Mouse (Mus musculus) stomach, embryonic 14.5 days (tissue): ENCODE measurements around the gene Gpr82. TPM values are rescaled to one million over a fixed set of nuclear protein-coding genes. Genes with fewer than 3 reads are reported as not detected.

Experiments
- ATAC-seq: fragments of 200-750 bp; cut with Nextera tagmentation; 2 replicates; pipeline ENCODE4 v1.8.0; 2017; ENCODE audit warnings: low read depth, moderate TSS enrichment; ENCODE audit not compliant: insufficient number of reproducible peaks, insufficient read depth, low FRiP score
- H3K27ac ChIP-seq: fragments of 300-500 bp; sonication (generic); 2 replicates; pipeline ENCODE4 v1.5.1; 2014; ENCODE audit warnings: mild to moderate bottlenecking, low read length, moderate library complexity, mixed read lengths
- H3K27me3 ChIP-seq: fragments of 300-500 bp; sonication (generic); 2 replicates; pipeline ENCODE4 v1.6.1; 2014; ENCODE audit warnings: low read length, control low read depth, mixed read lengths; ENCODE audit not compliant: control insufficient read depth, insufficient read depth
- H3K36me3 ChIP-seq: fragments of 300-500 bp; sonication (generic); 2 replicates; pipeline ENCODE4 v1.6.1; 2014; ENCODE audit warnings: mild to moderate bottlenecking, control low read depth, low read length, moderate library complexity, mixed read lengths; ENCODE audit not compliant: control insufficient read depth, insufficient read depth
- H3K4me1 ChIP-seq: fragments of 300-500 bp; sonication (generic); 2 replicates; pipeline ENCODE4 v1.6.1; 2014; ENCODE audit warnings: low read length, control low read depth, mixed read lengths; ENCODE audit not compliant: control insufficient read depth, insufficient read depth
- H3K4me2 ChIP-seq: fragments of 300-500 bp; sonication (generic); replicated peaks from 2 replicates; pipeline ENCODE4 v1.6.1; 2014; ENCODE audit warnings: low read depth, low read length, control low read depth
- H3K4me3 ChIP-seq: fragments of 300-500 bp; sonication (generic); 2 replicates; pipeline ENCODE4 v1.5.1; 2014; ENCODE audit warnings: low read depth, low read length, control low read depth
- H3K9ac ChIP-seq: fragments of 300-500 bp; sonication (generic); replicated peaks from 2 replicates; pipeline ENCODE4 v1.6.1; 2014; ENCODE audit warnings: low read depth, mild to moderate bottlenecking, control low read depth, low read length, moderate library complexity, mixed read lengths
- H3K9me3 ChIP-seq: fragments of 300-500 bp; sonication (generic); 2 replicates; pipeline ENCODE4 v1.6.1; 2016; ENCODE audit warnings: low read depth, low read length, control low read depth; ENCODE audit not compliant: control insufficient read depth
- WGBS: fragments of 180-500 bp; shearing (Covaris S2); extraction: QIAGEN DNeasy Blood & Tissue Kit; methylation state at CpG from one replicate; pipeline ENCODE4 v1.1.7; 2014; 5-methylcytosine and 5-hydroxymethylcytosine counted together
- polyA plus RNA-seq: library from polyadenylated mRNA; unstranded; fragments of >200 nt; fragmentation: Nextera tagmentation; extraction: Ambion mirVana; gene quantifications from 2 replicates; pipeline ENCODE4 v1.2.1, GENCODE M21; 2014

The Gpr82 gene
- polyA plus RNA-seq, 1 experiment from 2014 or later: 1.3 TPM

- no peaks in the 10 kb centered on the region for H3K27me3 ChIP-seq
- no peak overlapping the region for H3K4me3 ChIP-seq
- H3K4me2 ChIP-seq: no peak overlapping the region
- no peaks in the 10 kb centered on the region for H3K4me1 ChIP-seq
- ATAC-seq: no peak
- 74% methylated on average over 3 of the region's 3 CpGs for WGBS
- no peak overlapping the region for H3K27ac ChIP-seq
- no peaks in the 10 kb centered on the region for H3K9me3 ChIP-seq
- H3K9ac ChIP-seq: no peak overlapping the region
- H3K36me3 ChIP-seq: no peaks in the 10 kb centered on the region
Observed at GRCm38 (mm10) chrX:13670342-13670741, 9.2 kb downstream of the Gpr82 start.

- ATAC-seq: no peak
Observed at GRCm38 (mm10) chrX:13673001-13673400, 11.8 kb downstream of the Gpr82 start.

DNA sequence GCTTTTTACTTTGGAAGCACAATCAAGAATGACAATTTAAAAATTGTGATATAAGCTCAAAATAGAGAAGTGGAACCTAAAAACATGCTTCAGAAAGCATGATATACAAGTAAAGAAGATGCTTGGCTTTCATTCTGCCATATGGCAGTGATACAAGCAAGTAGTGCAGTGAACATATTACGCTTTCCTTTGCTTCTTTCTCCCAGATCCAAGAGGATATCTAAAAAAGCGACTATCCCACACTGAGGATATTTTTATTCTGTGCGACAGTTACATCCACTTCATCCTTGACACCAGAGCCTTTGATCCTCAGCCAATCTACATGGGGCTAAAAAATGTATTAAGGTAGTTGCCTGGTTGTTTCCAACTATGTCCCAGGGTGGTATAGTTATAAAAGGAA lies 20.6 kb downstream of the Gpr82 start:
- 88% methylated on average over 3 of the region's 3 CpGs for WGBS
- no peaks in the 10 kb centered on the region for H3K4me1 ChIP-seq
- no peaks in the 10 kb centered on the region for H3K27me3 ChIP-seq
- H3K27ac ChIP-seq: no peak overlapping the region
- H3K36me3 ChIP-seq: no peaks in the 10 kb centered on the region
- no peak overlapping the region for H3K9ac ChIP-seq
- ATAC-seq: no peak
- no peaks in the 10 kb centered on the region for H3K9me3 ChIP-seq
- H3K4me2 ChIP-seq: no peak overlapping the region
- H3K4me3 ChIP-seq: no peak overlapping the region

More at GRCm38 (mm10) chrX:13673001-13673400, 11.8 kb downstream of the Gpr82 start:
- no peaks in the 10 kb centered on the region for H3K27me3 ChIP-seq
- H3K4me1 ChIP-seq: no peaks in the 10 kb centered on the region
- H3K4me3 ChIP-seq: no peak overlapping the region
- H3K9me3 ChIP-seq: no peaks in the 10 kb centered on the region
- no peak overlapping the region for H3K9ac ChIP-seq
- 86% methylated on average over 3 of the region's 3 CpGs for WGBS
- no peaks in the 10 kb centered on the region for H3K36me3 ChIP-seq
- no peak overlapping the region for H3K4me2 ChIP-seq
- no peak overlapping the region for H3K27ac ChIP-seq

- WGBS: 77% methylated on average over 1 of the region's 1 CpGs
- ATAC-seq: no peak
- no peak overlapping the region for H3K4me3 ChIP-seq
- no peak overlapping the region for H3K4me2 ChIP-seq
- H3K27me3 ChIP-seq: no peaks in the 10 kb centered on the region
- H3K9me3 ChIP-seq: no peaks in the 10 kb centered on the region
- no peak overlapping the region for H3K27ac ChIP-seq
- no peaks in the 10 kb centered on the region for H3K36me3 ChIP-seq
- no peaks in the 10 kb centered on the region for H3K4me1 ChIP-seq
- H3K9ac ChIP-seq: no peak overlapping the region
Observed at GRCm38 (mm10) chrX:13686589-13686988, 25.4 kb downstream of the Gpr82 start.

DNA sequence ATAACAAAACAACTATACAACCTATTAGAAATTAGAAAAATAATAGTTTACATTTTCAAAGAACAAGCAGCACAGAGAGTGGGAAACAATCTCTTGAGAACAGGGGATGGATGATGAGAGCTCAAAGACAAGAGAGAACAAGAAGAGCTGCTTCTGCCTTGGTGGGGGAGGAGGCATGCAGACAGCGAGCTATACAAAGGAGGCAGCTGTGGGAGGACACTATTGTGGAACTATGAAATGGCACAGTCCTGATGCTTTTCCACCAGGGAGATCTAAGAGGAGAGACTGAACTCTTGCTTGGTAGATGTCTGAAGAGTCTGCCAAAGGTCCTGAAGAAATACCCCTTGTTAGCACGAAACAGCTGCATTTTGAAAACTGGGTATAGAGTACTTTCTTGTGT lies 27.2 kb downstream of the Gpr82 start:
- Histone ChIP-seq H3K27me3 (no peaks in the 10 kb centered on the region), H3K36me3 (no peaks in the 10 kb centered on the region), H3K9ac (no peak overlapping the region), H3K9me3 (no peaks in the 10 kb centered on the region), H3K4me1 (no peaks in the 10 kb centered on the region), H3K27ac (no peak overlapping the region), H3K4me2 (no peak overlapping the region), H3K4me3 (no peak overlapping the region)
- no peak for ATAC-seq
- WGBS: 63% methylated on average over 2 of the region's 2 CpGs

GRCm38 (mm10) chrX:13691865-13692264 lies 30.7 kb downstream of the Gpr82 start:
- no peak overlapping the region for H3K9ac ChIP-seq
- no peaks in the 10 kb centered on the region for H3K36me3 ChIP-seq
- no peaks in the 10 kb centered on the region for H3K27me3 ChIP-seq
- H3K4me2 ChIP-seq: no peak overlapping the region
- no peaks in the 10 kb centered on the region for H3K9me3 ChIP-seq
- H3K4me3 ChIP-seq: no peak overlapping the region
- 86% methylated on average over 4 of the region's 4 CpGs for WGBS
- no peaks in the 10 kb centered on the region for H3K4me1 ChIP-seq
- no peak for ATAC-seq
- no peak overlapping the region for H3K27ac ChIP-seq

DNA sequence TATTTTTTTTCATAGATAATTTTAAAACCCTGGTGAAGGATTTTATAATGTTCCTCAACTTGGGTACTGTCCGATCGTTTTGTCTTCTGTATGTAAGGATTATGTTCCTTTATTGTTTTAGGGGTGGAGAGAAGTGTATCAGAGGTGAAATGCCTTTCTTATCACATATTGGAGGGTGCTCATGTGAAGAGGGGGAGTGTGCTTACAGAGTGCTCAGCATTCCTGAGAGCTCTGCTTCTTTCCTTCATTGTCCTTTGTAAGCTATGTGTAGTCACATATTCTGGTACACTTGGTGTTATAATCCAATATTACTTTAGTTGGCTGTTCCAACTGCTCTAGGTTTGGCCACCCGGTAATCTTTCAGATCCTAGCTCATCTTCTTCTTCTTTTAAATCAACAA lies 39.5 kb downstream of the Gpr82 start:
- no peaks in the 10 kb centered on the region for H3K36me3 ChIP-seq
- H3K4me1 ChIP-seq: no peaks in the 10 kb centered on the region
- H3K4me2 ChIP-seq: no peak overlapping the region
- 83% methylated on average over 3 of the region's 3 CpGs for WGBS
- H3K9me3 ChIP-seq: no peaks in the 10 kb centered on the region
- H3K4me3 ChIP-seq: no peak overlapping the region
- H3K27ac ChIP-seq: no peak overlapping the region
- H3K9ac ChIP-seq: no peak overlapping the region
- no peak for ATAC-seq
- no peaks in the 10 kb centered on the region for H3K27me3 ChIP-seq

DNA sequence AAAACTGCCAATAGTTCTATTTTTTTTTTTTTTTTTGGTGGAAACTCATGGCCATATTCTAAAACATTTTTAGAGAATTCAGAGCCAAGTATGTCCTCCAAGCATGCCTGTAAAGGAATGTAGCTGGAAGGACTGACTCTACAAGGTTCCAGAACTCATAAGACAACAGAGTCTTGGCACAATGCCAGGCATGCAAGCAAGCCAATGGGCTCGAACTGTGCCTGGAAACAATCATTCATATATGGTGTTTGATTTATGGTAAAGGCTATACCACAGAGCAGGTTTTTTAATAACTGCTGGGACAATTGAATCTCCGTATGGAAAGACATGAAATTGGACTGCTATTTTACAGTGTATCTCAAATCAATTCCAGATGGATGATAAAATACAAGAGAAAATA lies 43.9 kb downstream of the Gpr82 start:
- no peak for ATAC-seq
- H3K4me1 ChIP-seq: no peaks in the 10 kb centered on the region

DNA sequence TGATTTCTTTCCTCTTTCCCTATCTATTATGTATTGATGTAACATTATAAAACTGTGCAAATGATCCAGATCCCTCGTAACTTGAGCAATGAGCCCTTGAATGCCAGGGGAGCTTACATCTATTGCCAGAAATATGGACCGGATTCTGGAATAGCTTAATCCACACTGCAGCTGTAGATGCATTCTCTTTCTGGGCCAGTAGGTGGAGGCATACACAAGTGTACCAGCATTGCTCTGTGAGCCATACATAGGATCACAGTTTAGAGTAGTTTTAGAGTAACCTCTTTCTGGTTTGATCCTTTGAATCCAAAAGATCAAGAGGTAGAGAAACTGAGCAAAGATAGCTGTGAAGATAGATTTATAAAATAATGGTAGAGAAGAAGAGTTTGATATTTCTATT lies 49.0 kb downstream of the Gpr82 start:
- no peak overlapping the region for H3K9ac ChIP-seq
- H3K27me3 ChIP-seq: no peaks in the 10 kb centered on the region
- ATAC-seq: no peak
- H3K4me1 ChIP-seq: no peaks in the 10 kb centered on the region
- no peak overlapping the region for H3K4me2 ChIP-seq
- no peaks in the 10 kb centered on the region for H3K9me3 ChIP-seq
- no peak overlapping the region for H3K27ac ChIP-seq
- no peaks in the 10 kb centered on the region for H3K36me3 ChIP-seq
- H3K4me3 ChIP-seq: no peak overlapping the region
- WGBS: 43% methylated on average over 2 of the region's 2 CpGs

More for the DNA sequence above, 43.9 kb downstream of the Gpr82 start:
- Histone ChIP-seq H3K4me3 (no peak overlapping the region), H3K27me3 (no peaks in the 10 kb centered on the region), H3K4me2 (no peak overlapping the region), H3K36me3 (no peaks in the 10 kb centered on the region), H3K9me3 (no peaks in the 10 kb centered on the region), H3K9ac (no peak overlapping the region), H3K27ac (no peak overlapping the region)
- WGBS: 29% methylated on average over 2 of the region's 2 CpGs
